Mouse (Mus musculus) lung, postnatal 10 days (tissue): ENCODE data around the gene Barhl2.

Experiments
- DNase-seq: peaks from one replicate; pipeline ENCODE4 v3.0.0; 2021

Barhl2 gene

DNA sequence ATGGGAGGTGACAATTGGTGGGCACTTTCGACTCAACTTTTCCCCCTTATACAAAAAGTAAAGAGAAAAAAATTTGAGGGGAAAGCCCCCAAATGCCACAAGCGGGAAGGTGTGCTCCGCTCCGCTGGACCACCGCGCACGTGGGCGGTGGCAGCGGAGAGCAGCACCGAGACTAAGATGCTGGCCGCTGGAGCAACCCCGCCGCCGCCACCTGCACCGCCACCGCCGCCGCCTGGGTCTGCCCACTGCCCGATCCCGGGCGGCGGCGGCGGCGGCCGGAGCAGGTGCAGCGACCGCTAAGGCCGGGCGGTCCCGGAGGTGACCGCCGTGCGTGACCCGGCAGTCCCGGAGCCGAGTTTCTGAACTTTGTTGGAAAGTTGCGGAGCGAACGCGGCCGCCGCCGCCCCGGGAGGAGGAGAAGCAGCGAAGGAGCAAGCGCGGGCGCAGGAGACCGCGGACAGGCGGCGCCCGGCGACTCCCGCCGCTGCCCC is at the start of gene Barhl2:
Gene Barhl2, minus strand, starts transcription at position 181 of the 491 bp plus-strand sequence.
- no peak for DNase-seq

- DNase-seq = no peak
These were observed 48.1 kb upstream of the Barhl2 start for GRCm38 (mm10) chr5:106506061-106506460.

DNA sequence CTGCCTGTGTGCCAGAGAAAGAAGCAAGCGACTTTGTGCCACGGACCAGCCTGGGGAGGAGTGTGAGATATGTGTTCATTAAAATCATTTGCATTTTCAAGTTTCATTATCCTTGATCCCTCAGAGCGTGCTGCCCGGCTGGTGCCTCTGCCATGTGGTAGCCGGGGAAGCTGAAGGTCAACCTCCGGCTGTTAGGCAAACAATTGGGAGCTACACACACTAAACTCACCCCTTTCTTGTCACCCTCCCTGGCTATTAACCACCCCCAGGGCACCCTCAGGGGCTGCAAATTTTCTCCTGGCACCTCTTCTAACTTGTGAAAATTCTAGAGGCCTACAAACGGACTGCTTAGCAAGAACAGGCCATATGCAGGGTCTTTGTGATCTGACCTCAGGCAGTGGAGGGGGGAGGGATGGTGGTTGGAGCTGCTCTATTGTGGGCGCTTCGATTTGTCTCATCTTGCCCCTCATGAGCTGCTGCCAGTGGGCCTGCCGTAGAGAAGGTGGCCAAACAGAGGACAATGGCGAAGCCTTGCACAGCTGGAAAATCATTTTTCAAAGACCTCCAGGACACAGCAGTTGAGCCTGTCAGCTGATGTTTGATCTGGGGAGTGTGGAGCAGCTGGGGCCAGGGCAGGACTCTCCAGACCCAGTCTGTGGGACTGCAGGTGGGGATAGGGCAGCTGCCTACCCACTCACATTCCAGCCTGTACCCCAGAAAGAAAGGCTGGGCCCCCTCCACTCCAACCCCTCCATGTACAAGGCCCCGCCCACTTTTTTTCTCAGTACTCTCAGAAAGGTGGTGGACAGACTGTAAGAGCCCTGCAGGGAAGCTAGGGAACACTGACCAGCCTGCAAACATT is 44.9 kb upstream of the Barhl2 start:
- DNase-seq = no peak

DNA sequence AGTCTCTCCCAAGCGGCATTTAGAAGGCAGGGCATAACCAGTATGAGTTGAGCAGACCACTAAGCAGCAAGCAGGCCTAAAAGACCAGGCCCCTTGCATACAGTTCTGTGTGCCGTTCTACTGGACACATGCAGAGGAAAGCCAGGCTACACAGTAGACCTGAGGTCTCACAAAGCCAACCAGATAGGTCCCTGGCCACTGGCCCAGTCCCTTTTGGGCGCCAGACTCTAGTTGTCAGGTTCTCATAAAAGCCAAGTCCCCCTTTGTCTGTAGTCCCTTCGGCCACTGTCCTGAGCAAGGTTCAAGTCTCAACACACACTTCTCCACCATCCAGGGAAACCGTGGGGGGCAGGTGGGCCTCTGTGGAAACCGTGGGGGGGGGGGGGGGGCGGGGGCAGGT is 44.3 kb upstream of the Barhl2 start:
- no peak for DNase-seq

DNA sequence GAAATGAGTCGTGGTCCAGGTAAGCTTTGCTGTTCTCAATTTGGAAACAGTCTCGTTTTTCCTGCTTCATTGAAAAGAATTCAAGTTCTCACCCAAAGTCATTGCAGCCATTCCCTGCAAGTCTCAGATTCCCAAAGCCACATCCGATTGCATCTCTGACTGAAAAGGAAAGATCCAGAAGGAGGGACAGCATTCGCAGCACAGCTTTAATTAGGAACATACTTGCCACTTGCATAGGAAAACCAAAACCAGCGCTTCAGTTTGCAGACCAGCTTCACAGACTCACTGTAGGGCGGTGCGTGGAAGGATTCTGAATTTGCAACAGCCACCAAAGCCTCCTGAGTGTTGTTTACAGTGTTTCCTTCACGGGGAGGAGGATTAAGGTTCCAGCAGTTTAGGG is 33.8 kb upstream of the Barhl2 start:
- no peak for DNase-seq

DNA sequence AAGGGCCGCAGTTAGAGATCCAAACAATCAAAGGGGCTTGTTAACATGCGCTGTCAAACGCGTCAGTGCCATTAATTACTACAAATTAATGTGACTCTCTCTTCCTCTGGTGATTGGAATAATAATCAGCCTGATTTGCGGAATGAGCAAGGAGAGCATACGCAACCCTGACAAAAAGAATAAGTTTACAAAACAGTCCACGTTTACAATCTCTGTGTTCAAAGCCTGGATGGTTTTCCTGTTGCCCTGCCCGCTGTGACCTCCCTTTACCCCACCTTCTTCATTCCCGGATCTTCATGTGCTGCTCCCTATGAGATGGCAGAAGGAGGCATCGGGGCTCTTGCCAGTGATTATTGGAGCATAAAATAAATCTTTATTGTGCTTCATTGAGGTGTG is 14.1 kb upstream of the Barhl2 start:
- DNase-seq = no peak

DNA sequence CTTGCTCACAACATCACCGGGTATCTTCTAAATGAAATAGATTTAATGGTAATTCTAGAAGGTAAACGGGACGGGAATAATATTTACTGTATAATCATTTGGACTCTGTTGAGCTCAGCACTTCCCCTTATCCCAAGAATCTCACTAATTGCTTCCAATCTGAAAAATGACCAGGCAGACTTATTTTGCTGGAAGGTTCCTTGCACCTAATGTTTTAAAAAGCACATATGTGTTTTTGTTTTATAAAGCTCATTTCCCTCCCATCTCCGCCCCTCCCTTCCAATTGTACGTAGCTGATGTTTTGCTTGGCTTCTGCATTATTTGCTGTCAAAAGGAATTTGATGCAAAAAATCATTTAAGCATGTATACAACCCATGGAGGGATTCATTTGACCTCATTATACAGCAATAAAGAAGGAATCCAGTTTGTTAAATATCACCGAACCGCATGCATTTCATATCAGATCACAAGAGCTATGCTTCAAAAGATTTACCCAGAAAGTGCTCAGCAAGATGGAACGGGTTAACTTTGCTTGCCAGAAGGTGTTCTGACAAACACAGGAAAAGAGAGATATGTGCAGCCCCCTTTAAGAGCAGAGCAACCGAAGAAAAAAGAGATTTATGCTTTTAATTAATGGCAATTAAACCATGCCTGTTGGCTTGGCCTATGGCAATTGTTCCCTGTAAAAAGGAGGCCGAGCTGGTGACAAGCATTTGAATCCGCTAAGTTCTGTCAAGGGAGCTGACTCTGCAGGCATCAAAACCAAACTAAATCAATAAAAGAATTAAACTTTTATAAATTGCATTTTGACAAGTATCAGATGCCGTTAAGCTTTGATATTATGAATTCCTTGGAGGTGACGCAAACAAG is 13.5 kb upstream of the Barhl2 start:
- DNase-seq = no peak

DNA sequence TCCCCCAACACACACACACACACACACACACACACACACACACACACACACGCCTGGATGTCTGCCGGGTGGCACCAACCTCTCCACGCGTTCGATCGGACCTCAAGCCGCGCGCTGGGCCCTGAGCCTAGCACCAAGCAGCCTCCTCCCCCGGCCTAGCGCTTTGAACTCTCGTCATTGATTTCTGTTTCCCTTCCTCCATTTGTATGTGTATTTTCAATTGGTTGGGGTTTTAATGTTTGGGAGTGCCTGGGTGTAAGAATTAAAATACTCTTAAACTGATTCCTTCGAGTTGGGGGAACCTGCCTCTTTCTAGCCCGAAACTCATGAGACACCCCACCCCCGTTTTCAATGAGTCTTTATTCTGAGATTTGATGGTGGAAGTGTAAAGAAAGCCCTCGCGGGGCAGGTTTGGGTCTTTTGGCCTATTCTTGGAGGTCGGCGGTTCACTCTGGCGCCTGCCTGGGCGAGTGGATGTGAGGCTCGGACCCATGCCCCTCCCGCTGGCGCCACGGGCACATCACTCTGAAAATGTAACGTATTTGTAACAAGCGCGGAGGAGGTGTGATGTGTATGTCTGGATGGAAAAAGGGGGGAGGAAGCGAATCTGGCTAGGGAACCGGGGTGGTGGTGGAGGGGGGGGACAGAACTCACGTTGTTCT is 7.3 kb upstream of the Barhl2 start:
- DNase-seq = no peak

GRCm38 (mm10) chr5:106464336-106465128 is 6.6 kb upstream of the Barhl2 start:
- no peak for DNase-seq

DNA sequence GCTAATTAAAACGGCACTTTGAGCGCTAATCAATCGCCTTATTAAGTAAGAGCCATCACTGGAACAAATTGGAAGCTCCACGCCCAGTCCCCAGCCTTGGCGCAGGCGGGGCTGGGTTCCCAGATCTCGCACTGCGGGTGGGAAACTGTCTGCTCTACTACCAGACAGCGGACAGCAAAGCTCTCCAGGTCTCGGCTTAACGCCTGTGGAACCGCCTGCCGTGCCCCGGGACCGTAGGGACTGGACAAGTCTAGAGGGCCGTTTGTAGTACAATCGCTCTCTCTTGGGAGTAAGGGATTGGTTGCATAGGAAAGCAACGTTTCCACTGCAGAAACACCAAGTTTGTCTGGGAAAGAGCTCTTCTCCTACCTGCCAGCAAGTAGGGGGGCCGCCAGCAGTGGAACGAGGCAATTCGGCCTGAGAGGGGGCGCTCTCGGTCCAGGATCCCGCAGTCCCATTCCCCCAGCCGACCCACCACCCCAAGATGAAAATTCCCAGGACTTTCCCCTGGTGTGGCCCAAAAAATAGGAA is 5.8 kb upstream of the Barhl2 start:
- no peak for DNase-seq

GRCm38 (mm10) chr5:106461913-106462312 is 3.9 kb upstream of the Barhl2 start:
- DNase-seq = peak; percentile 51

DNA sequence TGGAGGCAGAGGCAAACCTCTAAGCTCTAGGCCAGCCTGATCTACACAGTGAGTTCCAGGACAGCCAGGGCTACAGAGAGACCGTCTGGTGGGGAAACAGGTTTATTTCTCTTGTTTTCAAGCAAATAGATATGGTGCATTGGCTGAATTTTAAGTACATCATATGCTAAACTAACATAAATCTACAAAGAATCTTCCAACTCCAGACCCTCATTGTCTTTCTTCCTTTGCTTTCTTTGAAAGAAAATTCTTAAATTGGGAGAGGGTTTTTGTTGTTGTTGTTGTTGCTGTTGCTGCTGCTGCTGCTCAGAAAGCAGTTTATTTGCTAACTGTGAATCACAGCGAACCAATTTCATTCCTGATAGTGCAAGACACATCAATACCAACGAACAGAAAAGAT is 3.5 kb upstream of the Barhl2 start:
- DNase-seq = no peak

GRCm38 (mm10) chr5:106460535-106460934 is 2.6 kb upstream of the Barhl2 start:
- DNase-seq = no peak

DNA sequence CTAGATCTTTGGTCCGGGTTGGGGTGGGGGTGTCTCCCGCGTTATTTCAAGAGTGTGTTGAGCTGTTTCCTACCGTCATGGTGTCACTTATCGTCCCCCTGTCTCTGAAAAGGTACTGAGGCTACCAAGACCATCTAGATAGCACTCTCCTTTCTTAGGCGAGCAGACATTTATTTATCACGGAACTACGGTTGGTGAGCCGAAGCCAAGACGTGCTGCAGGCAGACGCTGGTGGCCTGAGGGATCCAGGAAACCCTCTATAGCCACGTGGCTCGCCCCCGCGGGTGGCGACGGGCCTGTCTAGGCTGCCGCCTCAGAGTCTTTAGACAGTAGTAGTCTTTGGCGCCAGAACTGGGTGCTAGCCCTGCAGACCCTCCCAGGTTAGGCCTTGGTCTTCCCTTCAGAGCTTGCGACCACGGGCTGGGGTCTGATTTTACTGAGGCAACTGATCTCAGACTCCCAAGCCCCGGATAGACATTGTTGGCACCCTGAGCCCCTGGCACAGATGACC is 2.1 kb upstream of the Barhl2 start:
- DNase-seq = no peak

- DNase-seq = no peak
These were observed 1.2 kb upstream of the Barhl2 start for GRCm38 (mm10) chr5:106459120-106459641.

GRCm38 (mm10) chr5:106458477-106459119 is 632 bp upstream of the Barhl2 start:
- DNase-seq = no peak

GRCm38 (mm10) chr5:106457111-106457925 is 648 bp downstream of the Barhl2 start:
- DNase-seq = no peak

- no peak for DNase-seq
These were observed 2.0 kb downstream of the Barhl2 start for GRCm38 (mm10) chr5:106455984-106456383.

GRCm38 (mm10) chr5:106455106-106455920 is 2.7 kb downstream of the Barhl2 start:
- no peak for DNase-seq
